Mouse (Mus musculus) limb, embryonic 14.5 days (tissue): Measurements from ENCODE around the gene Samhd1. TPM values are rescaled to one million over a fixed set of nuclear protein-coding genes. Genes with fewer than 3 reads are reported as not detected.

Experiments
- ATAC-seq: fragments of 200-750 bp; cut with Nextera tagmentation; 2 replicates; pipeline ENCODE4 v1.8.0; 2017; ENCODE audit warnings: low read depth, moderate number of reproducible peaks, moderate TSS enrichment; ENCODE audit not compliant: low FRiP score
- DNase-seq: peaks from one replicate; pipeline ENCODE4 v3.0.0-alpha.2; 2015; ENCODE audit warnings: low spot score
- H3K27ac ChIP-seq: fragments of 300-500 bp; sonication (generic); replicated peaks from 2 replicates; pipeline ENCODE4 v1.5.1; 2014; ENCODE audit warnings: low read depth, mild to moderate bottlenecking, low read length, moderate library complexity, mixed read lengths
- H3K27me3 ChIP-seq: fragments of 300-500 bp; sonication (generic); 2 replicates; pipeline ENCODE4 v1.6.1; 2014; ENCODE audit warnings: low read length, mixed read lengths; ENCODE audit not compliant: control insufficient read depth, insufficient read depth
- H3K36me3 ChIP-seq: fragments of 300-500 bp; sonication (generic); 2 replicates; pipeline ENCODE4 v1.6.1; 2014; ENCODE audit warnings: mild to moderate bottlenecking, low read length, moderate library complexity, mixed read lengths; ENCODE audit not compliant: control insufficient read depth, insufficient read depth
- H3K4me1 ChIP-seq: fragments of 300-500 bp; sonication (generic); 2 replicates; pipeline ENCODE4 v1.6.1; 2014; ENCODE audit warnings: antibody characterized with exemption, low read length, mixed read lengths; ENCODE audit not compliant: control insufficient read depth, insufficient read depth
- H3K4me2 ChIP-seq: fragments of 300-500 bp; sonication (generic); replicated peaks from 2 replicates; pipeline ENCODE4 v1.6.1; 2014; ENCODE audit warnings: low read depth, mild to moderate bottlenecking, low read length, moderate library complexity; ENCODE audit not compliant: severe bottlenecking
- H3K4me3 ChIP-seq: fragments of 300-500 bp; sonication (generic); replicated peaks from 2 replicates; pipeline ENCODE4 v1.5.1; 2014; ENCODE audit warnings: low read length
- H3K9ac ChIP-seq: fragments of 300-500 bp; sonication (generic); 2 replicates; pipeline ENCODE4 v1.6.1; 2014; ENCODE audit warnings: mild to moderate bottlenecking, low read depth, low read length, moderate library complexity; ENCODE audit not compliant: severe bottlenecking
- H3K9me3 ChIP-seq: fragments of 300-500 bp; sonication (generic); 2 replicates; pipeline ENCODE4 v1.6.1; 2016; ENCODE audit warnings: low read length; ENCODE audit not compliant: control insufficient read depth
- POLR2A ChIP-seq: fragments of 200-500 bp; IDR thresholded peaks from 2 replicates; pipeline ENCODE4 v1.8.0; 2012; ENCODE audit warnings: inconsistent platforms, mild to moderate bottlenecking, moderate library complexity, borderline replicate concordance; ENCODE audit not compliant: insufficient read depth, insufficient read length; ENCODE audit errors: extremely low read depth
- WGBS: fragments of 180-500 bp; shearing (Covaris S2); extraction: QIAGEN DNeasy Blood & Tissue Kit; methylation state at CpG from one replicate; pipeline ENCODE4 v1.1.7; 2014; 5-methylcytosine and 5-hydroxymethylcytosine counted together
- polyA plus RNA-seq, 2 experiments: library from polyadenylated mRNA; depleted of rRNA in 1 of 2; stranded (reverse) in 1 of 2; unstranded in 1 of 2; fragments of >200 nt; fragmentation: Nextera tagmentation in 1 of 2; extraction: Ambion mirVana in 1 of 2; gene quantifications; 2 replicates each; pipeline versions ENCODE4 v1.2.1 to v1.2.3; 2012 to 2014

The Samhd1 gene
- polyA plus RNA-seq, 2 experiments = 24.3 to 33.6 TPM

DNA sequence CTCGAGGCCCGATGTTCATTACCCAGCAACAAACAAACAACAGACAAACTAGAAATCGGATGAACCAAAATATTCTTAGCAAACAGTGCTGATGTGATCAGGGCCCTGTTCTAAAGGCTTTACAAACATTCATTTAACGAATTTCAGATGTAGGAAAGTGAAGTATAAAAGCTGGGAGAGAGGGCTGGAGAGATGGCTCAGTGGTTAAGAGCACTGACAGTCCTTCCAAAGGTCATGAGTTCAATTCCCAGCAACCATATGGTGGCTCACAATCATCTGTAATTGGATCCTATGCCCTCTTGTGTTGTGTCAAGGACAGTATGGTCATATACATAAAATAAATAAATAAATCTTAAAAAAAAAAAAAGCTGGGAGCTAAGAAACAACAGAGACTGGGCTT, 1.1 kb upstream of the Samhd1 start:
- ATAC-seq = no peak
- Histone ChIP-seq H3K9me3 (no peaks in the 10 kb centered on the region), H3K27me3 (no peaks in the 10 kb centered on the region), H3K4me1 (peaks cover 5% of the 10 kb centered on the region), H3K27ac (no peak overlapping the region), H3K4me3 (no peak overlapping the region), H3K4me2 (no peak overlapping the region), H3K9ac (no peak overlapping the region), H3K36me3 (no peaks in the 10 kb centered on the region)
- WGBS = 93% methylated on average over 4 of the region's 4 CpGs
- DNase-seq = no peak
- TF ChIP-seq POLR2A = no peak

- DNase-seq = peak; percentile 33
- peak overlapping the region; percentile 40; the same call in 1 of the 2 replicates for H3K27ac ChIP-seq
- H3K4me1 ChIP-seq = peaks cover 5% of the 10 kb centered on the region
- peak; percentile 16; the same call in 1 of the 2 replicates for ATAC-seq
- H3K36me3 ChIP-seq = no peaks in the 10 kb centered on the region
- H3K4me3 ChIP-seq = peak overlapping the region; percentile 73
- WGBS = 71% methylated on average over 10 of the region's 10 CpGs
- peak overlapping the region; percentile 69 for H3K9ac ChIP-seq
- H3K4me2 ChIP-seq = peak overlapping the region; percentile 81
- no peak for TF ChIP-seq POLR2A
- no peaks in the 10 kb centered on the region for H3K27me3 ChIP-seq
- no peaks in the 10 kb centered on the region for H3K9me3 ChIP-seq
These were observed 560 bp upstream of the Samhd1 start for GRCm38 (mm10) chr2:157135529-157136120.

- Histone ChIP-seq H3K27ac (peak overlapping the region; percentile 40), H3K36me3 (no peaks in the 10 kb centered on the region), H3K4me3 (peak overlapping the region; percentile 73), H3K9ac (peak overlapping the region; percentile 69), H3K27me3 (no peaks in the 10 kb centered on the region), H3K9me3 (no peaks in the 10 kb centered on the region), H3K4me1 (peaks cover 5% of the 10 kb centered on the region), H3K4me2 (peak overlapping the region; percentile 81)
- DNase-seq = no peak
- WGBS = under 1% methylated on average over 25 of the region's 25 CpGs
- TF ChIP-seq POLR2A = no peak
- ATAC-seq = 0 out of 2 replicates have a peak, but pooled peaks have one; percentile 39
These were observed 560 bp downstream of the Samhd1 start for GRCm38 (mm10) chr2:157134479-157134931.

DNA sequence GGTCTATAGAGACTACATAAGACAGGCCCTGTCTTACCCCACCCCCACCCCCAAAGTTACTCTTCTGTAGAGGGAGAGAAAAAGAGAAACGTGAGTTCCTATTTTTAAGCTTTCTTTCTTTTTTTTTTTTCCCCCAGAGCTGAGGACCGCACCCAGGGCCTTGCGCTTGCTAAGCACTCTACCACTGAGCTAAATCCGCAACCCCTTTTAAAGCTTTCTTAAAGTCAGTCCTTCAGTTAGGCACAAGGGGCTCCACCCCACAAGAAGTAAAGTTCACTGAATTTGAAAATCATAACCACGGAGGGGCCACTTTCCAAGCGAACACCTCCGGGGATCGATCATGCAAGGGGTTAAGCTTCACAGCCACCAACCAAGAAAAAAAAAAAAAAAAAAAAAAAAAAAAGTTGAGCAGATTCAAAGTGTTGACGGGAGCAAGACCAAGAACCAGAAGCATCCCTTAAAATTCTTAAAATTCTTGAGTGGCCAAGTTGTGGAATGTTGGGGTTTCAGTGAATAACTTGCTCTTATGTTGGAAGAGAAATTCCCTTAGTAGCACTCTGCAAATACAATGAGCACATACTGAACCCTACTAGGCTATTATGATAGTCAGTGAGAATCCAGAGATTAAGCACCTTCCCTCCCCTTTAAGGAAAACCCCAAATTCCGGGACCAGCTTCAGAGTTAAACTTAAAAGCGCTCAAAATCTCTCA, 1.1 kb downstream of the Samhd1 start:
- peak; percentile 20 for DNase-seq
- no peak for ATAC-seq
- WGBS = 18% methylated on average over 11 of the region's 11 CpGs
- H3K27me3 ChIP-seq = no peaks in the 10 kb centered on the region
- H3K4me1 ChIP-seq = peaks cover 5% of the 10 kb centered on the region
- no peaks in the 10 kb centered on the region for H3K36me3 ChIP-seq
- H3K27ac ChIP-seq = peak overlapping the region; percentile 40; the same call in 1 of the 2 replicates
- H3K9me3 ChIP-seq = no peaks in the 10 kb centered on the region
- H3K4me2 ChIP-seq = peak overlapping the region; percentile 81
- peak overlapping the region; percentile 69 for H3K9ac ChIP-seq
- TF ChIP-seq POLR2A = no peak
- peak overlapping the region; percentile 73 for H3K4me3 ChIP-seq

GRCm38 (mm10) chr2:157132686-157133540, 2.2 kb downstream of the Samhd1 start:
- Histone ChIP-seq H3K4me3 (no peak overlapping the region), H3K36me3 (0 out of 2 replicates have a peak, but pooled peaks cover 3% of the 10 kb centered on the region), H3K27me3 (no peaks in the 10 kb centered on the region), H3K27ac (no peak overlapping the region), H3K4me2 (peak overlapping the region; percentile 81; the same call in 1 of the 2 replicates), H3K9me3 (no peaks in the 10 kb centered on the region), H3K9ac (no peak overlapping the region), H3K4me1 (peaks cover 5% of the 10 kb centered on the region)
- 85% methylated on average over 3 of the region's 3 CpGs for WGBS
- DNase-seq (no peak), ATAC-seq (no peak)
- TF ChIP-seq POLR2A = no peak
